Mouse (Mus musculus): Measurements from ENCODE around the gene Pex14.

DNA sequence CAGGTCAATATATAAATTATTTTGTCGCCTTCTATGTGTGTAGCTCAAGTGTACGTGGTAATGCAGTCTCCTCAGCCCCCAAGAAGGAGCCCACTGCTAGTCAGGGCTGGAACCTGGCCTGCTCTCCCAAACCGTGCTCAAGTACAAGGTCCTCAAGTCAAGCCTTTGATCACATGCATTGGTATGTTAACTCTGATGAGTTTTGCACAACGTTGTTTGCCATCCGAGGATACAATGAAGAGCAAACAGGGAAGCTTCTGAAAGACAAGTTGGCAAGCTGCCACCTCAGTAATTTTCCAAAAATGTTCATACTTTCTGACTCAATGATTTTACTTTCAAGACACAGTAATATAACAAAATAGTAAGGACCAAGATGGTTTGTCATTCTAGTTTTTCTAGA, 105.7 kb downstream of the Pex14 start:
- TF ChIP-seq CTCF (IDR thresholded peaks at IDR 0.05; ENCODE audit: control insufficient read depth, insufficient read depth, low read length) (no peak), POLR2A (IDR thresholded peaks at IDR 0.05; ENCODE audit: borderline replicate concordance, control insufficient read depth, low read depth, low read length) (no peak)

Data from bone marrow, adult 2 months (tissue).